Mouse (Mus musculus) spleen, adult 2 months (tissue): Measurements from ENCODE around the gene Tpd52l1.

Source experiments
- CTCF ChIP-seq: fragments of 200-500 bp; IDR thresholded peaks from 2 replicates; pipeline ENCODE4 v1.5.1; 2011; ENCODE audit warnings: mild to moderate bottlenecking, inconsistent platforms; ENCODE audit not compliant: insufficient read depth, insufficient read length, insufficient replicate concordance; ENCODE audit errors: extremely low read depth
- POLR2A ChIP-seq: fragments of 200-500 bp; IDR thresholded peaks from 2 replicates; pipeline ENCODE4 v1.6.1; 2011; ENCODE audit warnings: low read depth, low read length, inconsistent platforms

DNA sequence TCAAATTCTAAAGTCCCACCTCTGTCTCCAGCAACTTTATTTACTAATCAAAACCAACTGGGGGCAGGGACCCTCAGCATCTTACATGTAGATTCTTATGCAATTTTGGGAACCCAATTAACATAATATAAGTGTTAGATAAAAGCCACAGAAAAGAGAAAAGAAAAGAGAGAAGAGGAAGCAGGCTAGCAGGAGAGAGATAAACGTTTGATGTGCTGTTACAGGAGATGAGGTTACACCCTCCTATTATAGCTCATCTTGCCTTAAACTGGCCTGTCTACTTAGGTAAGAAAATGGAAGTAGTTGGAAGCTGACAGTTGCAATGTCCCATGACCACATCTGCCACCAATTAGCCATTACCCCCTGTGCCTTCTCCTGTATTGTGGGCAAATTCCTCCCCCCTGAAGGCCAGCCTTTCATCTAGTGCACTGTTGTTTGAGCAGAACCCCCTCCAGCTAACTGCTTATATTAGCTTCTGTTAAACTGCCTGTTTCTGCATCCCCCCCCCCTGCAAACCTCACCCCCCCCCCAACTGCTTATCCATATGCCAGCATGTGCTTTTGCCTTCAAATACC, 138.6 kb downstream of the Tpd52l1 start:
- TF ChIP-seq CTCF (no peak), POLR2A (no peak)
